Mouse (Mus musculus): ENCODE data around the gene Ccdc13. TPM values are rescaled to one million over a fixed set of nuclear protein-coding genes. Genes with fewer than 3 reads are reported as not detected.

The Ccdc13 gene
- total RNA-seq, 2 experiments from 2014 or later, result not detected

DNA sequence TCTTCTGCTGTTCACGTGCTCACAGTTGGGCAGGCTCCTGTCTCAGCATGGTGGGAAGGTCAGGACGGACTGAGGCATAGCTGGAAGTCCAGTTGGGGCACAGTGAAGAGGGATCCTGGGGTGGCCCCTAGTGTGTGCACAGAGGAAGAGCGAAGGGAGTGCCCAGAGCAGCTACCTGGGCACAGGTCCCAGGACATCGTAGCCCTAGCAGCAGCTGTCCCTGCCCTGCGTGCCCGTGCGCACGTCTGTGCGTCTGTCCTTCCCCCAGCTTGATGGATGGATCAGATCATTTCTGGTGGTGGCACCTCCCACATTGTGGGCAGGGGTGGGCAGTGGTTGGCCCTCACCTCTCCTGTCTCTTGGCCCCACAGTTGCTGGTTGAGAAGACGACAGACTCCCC lies 77.0 kb downstream of the Ccdc13 start:
- no peak for ATAC-seq (replicated peaks; ENCODE audit: low FRiP score, poor library complexity, severe bottlenecking)

GRCm38 (mm10) chr9:121761787-121762186 lies 77.5 kb downstream of the Ccdc13 start:
- no peak for ATAC-seq (replicated peaks; ENCODE audit: low FRiP score, poor library complexity, severe bottlenecking)

GRCm38 (mm10) chr9:121761091-121761665 lies 78.1 kb downstream of the Ccdc13 start:
- no peak for ATAC-seq (replicated peaks; ENCODE audit: low FRiP score, poor library complexity, severe bottlenecking)

DNA sequence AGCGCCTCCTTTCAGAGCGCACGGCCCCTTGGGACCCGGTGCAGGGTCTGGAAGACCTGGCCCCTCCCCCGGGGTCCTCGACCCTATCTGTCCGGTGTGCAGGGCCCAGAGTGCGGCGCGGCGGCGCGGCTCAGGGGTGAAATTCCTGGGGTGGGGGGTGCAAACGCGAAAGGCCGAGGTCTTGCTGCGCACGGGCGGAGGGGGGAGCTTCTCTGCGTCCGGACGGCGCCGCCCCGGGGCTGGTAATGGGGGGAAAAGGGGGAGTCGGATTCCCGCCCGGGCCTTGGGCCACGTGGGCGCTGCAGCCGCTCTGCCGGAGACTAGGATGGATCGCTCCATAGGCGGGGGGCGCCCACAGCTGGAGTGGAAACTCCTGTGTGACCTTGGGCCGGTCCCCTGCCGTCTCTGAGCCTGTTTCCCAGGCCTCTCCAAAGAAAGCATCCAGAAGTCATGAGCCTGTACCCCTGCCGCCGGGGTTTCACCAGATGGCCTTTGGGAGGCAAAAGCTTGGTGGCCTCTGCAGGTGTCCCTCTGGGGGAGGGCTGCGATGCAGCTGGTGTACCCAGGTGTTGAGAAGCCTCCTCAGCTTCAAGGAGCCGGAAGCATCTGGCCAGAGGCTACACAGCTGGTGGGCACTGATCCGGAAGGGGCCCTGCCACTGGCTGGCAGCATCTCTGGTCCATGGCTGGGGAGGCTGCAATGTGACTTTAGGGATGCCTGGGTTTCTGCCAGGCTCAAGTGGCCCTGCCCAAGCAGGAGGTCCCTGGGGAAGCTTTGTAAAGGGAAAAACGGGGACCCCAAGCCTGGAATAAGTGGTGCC lies 78.8 kb downstream of the Ccdc13 start:
- ATAC-seq (replicated peaks; ENCODE audit: low FRiP score, poor library complexity, severe bottlenecking), result no peak

GRCm38 (mm10) chr9:121759091-121760081 lies 79.9 kb downstream of the Ccdc13 start, which contains the start of gene Zfp651:
TSS of gene Zfp651 (plus strand) at chr9:121759330.
- ATAC-seq (replicated peaks; ENCODE audit: low FRiP score, poor library complexity, severe bottlenecking), result no peak

DNA sequence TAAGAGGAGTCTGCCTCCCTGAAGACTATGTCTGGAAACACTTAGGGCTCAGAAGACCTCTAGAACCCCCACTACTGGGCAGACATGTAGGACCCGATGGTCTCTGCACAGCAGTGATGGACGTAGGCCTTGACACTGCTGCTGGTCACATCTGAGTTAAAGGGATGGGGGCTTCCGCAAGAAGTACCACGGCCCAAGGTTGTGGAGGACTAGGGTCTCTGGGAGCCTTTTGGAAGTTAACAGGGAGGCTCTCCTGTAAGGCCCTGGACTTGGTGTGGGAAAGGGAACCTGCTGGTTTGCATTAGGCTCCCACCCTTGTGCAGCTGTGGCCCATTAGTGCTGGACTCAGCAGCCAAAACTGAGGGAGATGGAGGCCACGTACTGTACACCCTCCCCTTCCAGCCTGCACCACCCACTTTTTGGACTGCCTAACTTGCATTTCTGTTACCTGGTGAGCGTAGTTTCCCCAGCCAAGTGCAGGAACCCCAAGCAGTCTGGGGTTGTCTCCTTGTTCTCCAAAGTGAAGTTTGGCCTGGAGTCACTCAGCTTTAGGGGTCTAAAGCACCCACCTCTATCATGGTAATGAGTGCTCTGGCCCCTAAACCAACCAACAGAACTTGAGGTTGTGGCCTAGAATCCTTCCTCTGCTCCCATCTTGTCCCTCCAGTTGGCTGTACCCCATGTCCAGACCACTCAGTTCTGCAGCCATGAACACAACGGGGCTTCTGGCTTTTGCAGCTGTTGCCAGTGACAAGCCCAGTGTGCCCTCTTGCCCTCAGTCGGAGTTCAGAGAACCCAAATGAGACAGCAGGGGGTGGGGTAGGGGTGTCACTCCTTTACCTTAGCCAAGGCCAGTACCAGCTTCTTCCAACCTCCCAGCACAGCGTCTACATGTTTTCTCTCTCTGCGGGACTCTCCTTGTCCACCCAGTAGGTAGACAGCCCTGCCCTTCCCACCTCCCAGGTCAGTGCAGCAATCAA lies 81.1 kb downstream of the Ccdc13 start:
- ATAC-seq (replicated peaks; ENCODE audit: low FRiP score, poor library complexity, severe bottlenecking), result no peak

DNA sequence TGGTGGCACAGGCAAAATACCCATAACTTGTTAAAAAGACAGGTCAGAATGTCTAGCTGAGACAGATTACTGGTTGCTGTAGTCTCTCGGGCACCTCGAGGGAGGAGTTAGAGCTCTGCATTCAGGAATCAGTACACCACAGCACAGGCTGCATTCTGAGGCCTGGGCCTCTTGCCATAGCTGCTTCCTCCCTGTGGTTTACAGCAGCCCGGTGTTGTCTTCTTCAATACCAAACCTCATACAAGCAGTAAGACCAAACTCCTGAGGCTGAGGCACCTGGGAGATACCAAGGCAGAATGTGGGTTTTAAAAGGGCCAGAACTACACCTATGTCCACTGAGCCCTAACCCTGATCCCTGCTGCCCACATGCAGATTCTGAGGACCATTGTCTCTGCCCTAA lies 81.8 kb downstream of the Ccdc13 start:
- no peak for ATAC-seq (replicated peaks; ENCODE audit: low FRiP score, poor library complexity, severe bottlenecking)

- no peak for ATAC-seq (replicated peaks; ENCODE audit: low FRiP score, poor library complexity, severe bottlenecking)
Measured at GRCm38 (mm10) chr9:121756785-121757184, 82.5 kb downstream of the Ccdc13 start.

- ATAC-seq (replicated peaks; ENCODE audit: low FRiP score, poor library complexity, severe bottlenecking), result no peak
Measured at GRCm38 (mm10) chr9:121754624-121755023, 84.6 kb downstream of the Ccdc13 start.

- ATAC-seq (replicated peaks; ENCODE audit: low FRiP score, poor library complexity, severe bottlenecking), result no peak
Measured at GRCm38 (mm10) chr9:121752774-121753173, 86.5 kb downstream of the Ccdc13 start.

Other genes starting within 250 kb of the Ccdc13 start
- not detected in 2 replicates for gene Lyzl4, start 197.4 kb downstream of the Ccdc13 start, total RNA-seq (2015; ENCODE audit: low replicate concordance)
- gene Lyzl4, start 197.4 kb downstream of the Ccdc13 start, total RNA-seq (2017; ENCODE audit: low replicate concordance), result not detected in 2 replicates
- 0.21 TPM in 1 of 2 replicates, not detected in the other for gene Vipr1, start 196.7 kb downstream of the Ccdc13 start, total RNA-seq (2015; ENCODE audit: low replicate concordance)
- gene Vipr1, start 196.7 kb downstream of the Ccdc13 start, total RNA-seq (2017; ENCODE audit: low replicate concordance), result 0.14 and 0.43 TPM in 2 replicates
- gene Sec22c, start 134.0 kb downstream of the Ccdc13 start, total RNA-seq (2015; ENCODE audit: low replicate concordance), result 4.2 and 6.5 TPM in 2 replicates
- 3.2 and 6.6 TPM in 2 replicates for gene Sec22c, start 134.0 kb downstream of the Ccdc13 start, total RNA-seq (2017; ENCODE audit: low replicate concordance)
- gene Ss18l2, start 129.1 kb downstream of the Ccdc13 start, total RNA-seq (2015; ENCODE audit: low replicate concordance), result 5.4 and 28.4 TPM in 2 replicates
- 5.5 and 10.0 TPM in 2 replicates for gene Ss18l2, start 129.1 kb downstream of the Ccdc13 start, total RNA-seq (2017; ENCODE audit: low replicate concordance)
- gene Nktr, start 120.3 kb downstream of the Ccdc13 start, total RNA-seq (2015; ENCODE audit: low replicate concordance), result 42.6 and 59.0 TPM in 2 replicates
- gene Nktr, start 120.3 kb downstream of the Ccdc13 start, total RNA-seq (2017; ENCODE audit: low replicate concordance), result 81.6 and 92.8 TPM in 2 replicates
- 2.1 TPM in 1 of 2 replicates, not detected in the other for gene Zfp651, start 80.1 kb downstream of the Ccdc13 start, total RNA-seq (2015; ENCODE audit: low replicate concordance)
- gene Zfp651, start 80.1 kb downstream of the Ccdc13 start, total RNA-seq (2017; ENCODE audit: low replicate concordance), result 0.42 and 0.43 TPM in 2 replicates
- gene Klhl40, start 61.9 kb downstream of the Ccdc13 start, total RNA-seq (2015; ENCODE audit: low replicate concordance), result not detected in 2 replicates
- not detected in 2 replicates for gene Klhl40, start 61.9 kb downstream of the Ccdc13 start, total RNA-seq (2017; ENCODE audit: low replicate concordance)
- not detected in 2 replicates for gene Hhatl, start 47.0 kb downstream of the Ccdc13 start, total RNA-seq (2015; ENCODE audit: low replicate concordance)
- gene Hhatl, start 47.0 kb downstream of the Ccdc13 start, total RNA-seq (2017; ENCODE audit: low replicate concordance), result not detected in 2 replicates
- 8.8 and 12.5 TPM in 2 replicates for gene Higd1a, start 18.9 kb upstream of the Ccdc13 start, total RNA-seq (2015; ENCODE audit: low replicate concordance)
- 2.3 and 9.5 TPM in 2 replicates for gene Higd1a, start 18.9 kb upstream of the Ccdc13 start, total RNA-seq (2017; ENCODE audit: low replicate concordance)
- gene Ackr2, start 58.9 kb upstream of the Ccdc13 start, total RNA-seq (2015; ENCODE audit: low replicate concordance), result not detected in 2 replicates
- gene Ackr2, start 58.9 kb upstream of the Ccdc13 start, total RNA-seq (2017; ENCODE audit: low replicate concordance), result 0.09 TPM in 1 of 2 replicates, not detected in the other
- gene Cyp8b1, start 76.8 kb upstream of the Ccdc13 start, total RNA-seq (2015; ENCODE audit: low replicate concordance), result not detected in 2 replicates
- not detected in 2 replicates for gene Cyp8b1, start 76.8 kb upstream of the Ccdc13 start, total RNA-seq (2017; ENCODE audit: low replicate concordance)
- not detected in 2 replicates for gene Fam198a, start 111.5 kb upstream of the Ccdc13 start, total RNA-seq (2015; ENCODE audit: low replicate concordance)
- gene Fam198a, start 111.5 kb upstream of the Ccdc13 start, total RNA-seq (2017; ENCODE audit: low replicate concordance), result not detected in 2 replicates
- gene Pomgnt2, start 157.6 kb upstream of the Ccdc13 start, total RNA-seq (2015; ENCODE audit: low replicate concordance), result not detected in 2 replicates
- 2.0 TPM in 1 of 2 replicates, not detected in the other for gene Pomgnt2, start 157.6 kb upstream of the Ccdc13 start, total RNA-seq (2017; ENCODE audit: low replicate concordance)

Measured in erythroblast, adult 5-6 weeks (primary cell).